Mouse (Mus musculus) frontal cortex, postnatal 10 days (tissue): ENCODE results near the gene P2rx5.

ENCODE experiments used
- DNase-seq, 2 experiments: peaks; one replicate each; pipeline ENCODE4 v3.0.0; 2022; ENCODE audit warnings: low spot score in 2 of 2, mixed read lengths in 1 of 2

Gene P2rx5

GRCm38 (mm10) chr11:73175612-73176011 is 15.4 kb downstream of the P2rx5 start:
- DNase-seq, result no peak

- DNase-seq, result no peak
These were observed 16.0 kb downstream of the P2rx5 start for GRCm38 (mm10) chr11:73176186-73176585.

- peak; percentile 93 for DNase-seq
These were observed 16.6 kb downstream of the P2rx5 start, which contains the start of the genes Emc6 and Tax1bp3 for GRCm38 (mm10) chr11:73176608-73177508. Gene Emc6, minus strand, starts transcription at chr11:73177037. Gene Tax1bp3, plus strand, starts transcription at chr11:73177083.

GRCm38 (mm10) chr11:73177509-73177875 is 17.3 kb downstream of the P2rx5 start:
- peak; percentile 45 to 54 for DNase-seq

- no peak for DNase-seq
These were observed 17.7 kb downstream of the P2rx5 start for GRCm38 (mm10) chr11:73177895-73178294.

- no peak for DNase-seq
These were observed 25.8 kb downstream of the P2rx5 start for GRCm38 (mm10) chr11:73185872-73186615.

GRCm38 (mm10) chr11:73187231-73187630 is 27.0 kb downstream of the P2rx5 start:
- DNase-seq, result no peak

GRCm38 (mm10) chr11:73193047-73193446 is 32.8 kb downstream of the P2rx5 start:
- DNase-seq, result no peak

- no peak for DNase-seq
These were observed 34.2 kb downstream of the P2rx5 start for GRCm38 (mm10) chr11:73194444-73194843.

- no peak for DNase-seq
These were observed 38.0 kb downstream of the P2rx5 start for GRCm38 (mm10) chr11:73198190-73198589.

- peak in 1 of 2 experiments; percentile 83 for DNase-seq
These were observed 38.5 kb downstream of the P2rx5 start, which contains the start of gene Ctns for GRCm38 (mm10) chr11:73198603-73199229. Gene Ctns, minus strand, starts transcription at chr11:73199042.

GRCm38 (mm10) chr11:73199230-73199712 is 39.0 kb downstream of the P2rx5 start, which contains the start of gene Shpk:
Gene Shpk, plus strand, starts transcription at chr11:73199460.
- peak; percentile 94 to 96 for DNase-seq

- DNase-seq, result no peak
These were observed 39.7 kb downstream of the P2rx5 start for GRCm38 (mm10) chr11:73199879-73200278.

GRCm38 (mm10) chr11:73201021-73201420 is 40.8 kb downstream of the P2rx5 start:
- DNase-seq, result no peak

GRCm38 (mm10) chr11:73201597-73201996 is 41.4 kb downstream of the P2rx5 start:
- no peak for DNase-seq

GRCm38 (mm10) chr11:73203895-73204294 is 43.7 kb downstream of the P2rx5 start:
- DNase-seq, result no peak

GRCm38 (mm10) chr11:73205194-73205593 is 45.0 kb downstream of the P2rx5 start:
- no peak for DNase-seq

- DNase-seq, result no peak
These were observed 47.4 kb downstream of the P2rx5 start for GRCm38 (mm10) chr11:73207621-73208020.

GRCm38 (mm10) chr11:73213956-73214355 is 53.7 kb downstream of the P2rx5 start:
- no peak for DNase-seq

GRCm38 (mm10) chr11:73219671-73220070 is 59.5 kb downstream of the P2rx5 start:
- no peak for DNase-seq

GRCm38 (mm10) chr11:73220651-73221050 is 60.4 kb downstream of the P2rx5 start:
- DNase-seq, result no peak
